Comparison of ENCODE assay signal across 25 mouse cellular contexts in the genomic region with DNA sequence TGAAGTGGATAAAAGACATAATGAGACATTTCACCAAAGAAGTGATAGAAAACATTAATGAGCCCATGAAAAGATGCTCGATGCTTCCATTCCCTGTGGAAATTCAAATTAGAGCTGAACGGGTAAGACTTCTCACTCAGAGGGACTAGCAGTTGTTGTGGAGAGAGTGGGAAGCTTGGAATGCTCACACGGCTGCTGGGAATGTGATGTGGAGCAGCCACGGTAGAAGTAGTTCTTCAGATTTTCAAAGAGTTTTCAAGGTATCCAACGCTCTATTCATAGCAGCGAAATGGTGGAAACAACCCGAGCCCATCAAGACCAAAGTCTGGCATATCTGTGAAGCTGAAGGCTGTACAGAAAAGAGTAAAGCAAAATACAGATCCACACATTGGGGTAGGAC.
"Had no signal": no experiment of that assay in that cellular context is flagged by ENCODE, and none has a peak within 500 bp of the region (broad histone marks: within the 10 kb centered on the region; RNA-seq: fewer than 3 reads in every experiment).

No protein-coding gene starts in this region.

- ATAC-seq: hindbrain, postnatal 0 days; intestine, embryonic 16.5 days; liver, embryonic 12.5 days had no signal

- H3K27ac ChIP-seq: heart, embryonic 10.5 days; hindbrain, embryonic 13.5 days; hindbrain, embryonic 15.5 days; hindbrain, postnatal 0 days; kidney, embryonic 15.5 days; kidney, postnatal 0 days; limb, embryonic 13.5 days; limb, embryonic 15.5 days; liver, embryonic 12.5 days; liver, embryonic 14.5 days had no signal

- H3K27me3 ChIP-seq: heart, embryonic 12.5 days; hindbrain, embryonic 13.5 days; hindbrain, embryonic 15.5 days; kidney, embryonic 15.5 days; limb, embryonic 13.5 days; limb, embryonic 15.5 days; liver, embryonic 12.5 days had no signal

- H3K4me2 ChIP-seq: heart, embryonic 12.5 days; hindbrain, embryonic 13.5 days; hindbrain, embryonic 15.5 days; kidney, embryonic 15.5 days; limb, embryonic 13.5 days; limb, embryonic 15.5 days; liver, embryonic 12.5 days had no signal

- H3K36me3 ChIP-seq: heart, embryonic 10.5 days; heart, embryonic 12.5 days; hindbrain, embryonic 13.5 days; hindbrain, embryonic 15.5 days; kidney, embryonic 15.5 days; limb, embryonic 13.5 days; limb, embryonic 15.5 days; liver, embryonic 12.5 days had no signal

- H3K4me3 ChIP-seq: heart, embryonic 10.5 days; heart, embryonic 12.5 days; hindbrain, embryonic 13.5 days; hindbrain, embryonic 15.5 days; kidney, embryonic 15.5 days; limb, embryonic 13.5 days; limb, embryonic 15.5 days; liver, embryonic 12.5 days had no signal

- H3K4me1 ChIP-seq: hindbrain, embryonic 15.5 days; liver, embryonic 12.5 days had no signal

- H3K9me3 ChIP-seq: heart, embryonic 10.5 days; heart, embryonic 12.5 days; hindbrain, embryonic 13.5 days; hindbrain, embryonic 15.5 days; kidney, embryonic 15.5 days; limb, embryonic 13.5 days; limb, embryonic 15.5 days; liver, embryonic 12.5 days had no signal

- DNase-seq: gastrocnemius, postnatal 14 days; gastrocnemius, postnatal 36 days; heart, adult 18-20 months; heart, postnatal 14 days; heart, postnatal 36 days; kidney, adult 11 months; kidney, adult 2 months; kidney, adult 9 months; kidney, postnatal 14 days; kidney, postnatal 36 days; layer of hippocampus, adult 9-11 months; layer of hippocampus, postnatal 36 days; left cerebral cortex, postnatal 4 days had no signal

- H3K9ac ChIP-seq: heart, embryonic 12.5 days; hindbrain, embryonic 13.5 days; hindbrain, embryonic 15.5 days; kidney, embryonic 15.5 days; limb, embryonic 13.5 days; limb, embryonic 15.5 days; liver, embryonic 12.5 days; liver, embryonic 14.5 days had no signal
